Mouse (Mus musculus) 3T3-L1 (cell line): ENCODE data around the gene Plk3.

ENCODE experiments used
- DNase-seq: peaks from one replicate; pipeline ENCODE4 v3.0.0-alpha.2; 2015; ENCODE audit warnings: low read depth, low spot score

Gene Plk3

GRCm38 (mm10) chr4:117120052-117120444, 13.7 kb downstream of the Plk3 start:
- DNase-seq = no peak

GRCm38 (mm10) chr4:117119636-117120035, 14.1 kb downstream of the Plk3 start:
- no peak for DNase-seq

- DNase-seq = no peak
These were observed 15.8 kb downstream of the Plk3 start for GRCm38 (mm10) chr4:117117931-117118330.

GRCm38 (mm10) chr4:117115592-117115991, 18.2 kb downstream of the Plk3 start:
- no peak for DNase-seq

GRCm38 (mm10) chr4:117113237-117113636, 20.5 kb downstream of the Plk3 start:
- no peak for DNase-seq

- no peak for DNase-seq
These were observed 22.8 kb downstream of the Plk3 start for GRCm38 (mm10) chr4:117110985-117111384.

- no peak for DNase-seq
These were observed 23.5 kb downstream of the Plk3 start for GRCm38 (mm10) chr4:117110249-117110648.

GRCm38 (mm10) chr4:117109330-117109729, 24.4 kb downstream of the Plk3 start:
- DNase-seq = no peak

GRCm38 (mm10) chr4:117108524-117108849, 25.3 kb downstream of the Plk3 start:
- DNase-seq = no peak

GRCm38 (mm10) chr4:117107813-117108523, 25.8 kb downstream of the Plk3 start:
- no peak for DNase-seq

- no peak for DNase-seq
These were observed 28.6 kb downstream of the Plk3 start for GRCm38 (mm10) chr4:117105127-117105526.

- DNase-seq = no peak
These were observed 29.1 kb downstream of the Plk3 start for GRCm38 (mm10) chr4:117104672-117105071.

- peak; percentile 57 for DNase-seq
These were observed 32.5 kb downstream of the Plk3 start for GRCm38 (mm10) chr4:117101218-117101617.

- no peak for DNase-seq
These were observed 33.7 kb downstream of the Plk3 start for GRCm38 (mm10) chr4:117100036-117100435.

GRCm38 (mm10) chr4:117098764-117099036, 35.1 kb downstream of the Plk3 start:
- DNase-seq = no peak

- DNase-seq = no peak
These were observed 35.6 kb downstream of the Plk3 start for GRCm38 (mm10) chr4:117097969-117098763.

GRCm38 (mm10) chr4:117096666-117097065, 37.1 kb downstream of the Plk3 start:
- no peak for DNase-seq

- peak; percentile 10 for DNase-seq
These were observed 38.0 kb downstream of the Plk3 start, which contains the start of gene Ptch2 for GRCm38 (mm10) chr4:117095551-117096452. Ptch2 (plus strand) TSS chr4:117096075.

GRCm38 (mm10) chr4:117094626-117095361, 39.0 kb downstream of the Plk3 start:
- DNase-seq = peak; percentile 36

GRCm38 (mm10) chr4:117090586-117090985, 43.2 kb downstream of the Plk3 start:
- DNase-seq = no peak

- DNase-seq = no peak
These were observed 45.7 kb downstream of the Plk3 start for GRCm38 (mm10) chr4:117087948-117088640.
